Mouse (Mus musculus) forebrain, postnatal 0 days (tissue): Measurements from ENCODE around the gene Ptchd4. TPM values are rescaled to one million over a fixed set of nuclear protein-coding genes. Genes with fewer than 3 reads are reported as not detected.

Experiments
- ATAC-seq: fragments of 200-750 bp; cut with Nextera tagmentation; 2 replicates; pipeline ENCODE4 v1.8.0; 2017; ENCODE audit warnings: mild to moderate bottlenecking, moderate library complexity
- DNase-seq: peaks from one replicate; pipeline ENCODE4 v3.0.0-alpha.2; 2015
- H3K27ac ChIP-seq: fragments of 300-500 bp; sonication (generic); 2 replicates; pipeline ENCODE4 v1.5.1; 2014; ENCODE audit warnings: low read depth, mild to moderate bottlenecking, antibody characterized with exemption, low read length, moderate library complexity, mixed read lengths
- H3K27me3 ChIP-seq: fragments of 300-500 bp; sonication (generic); 2 replicates; pipeline ENCODE4 v1.6.1; 2014; ENCODE audit warnings: mild to moderate bottlenecking, low read length, mixed read lengths; ENCODE audit not compliant: insufficient read depth
- H3K36me3 ChIP-seq: fragments of 300-500 bp; sonication (generic); 2 replicates; pipeline ENCODE4 v1.6.1; 2014; ENCODE audit warnings: mild to moderate bottlenecking, moderate library complexity; ENCODE audit not compliant: insufficient read depth
- H3K4me1 ChIP-seq: fragments of 300-500 bp; sonication (generic); 2 replicates; pipeline ENCODE4 v1.6.1; 2014; ENCODE audit warnings: antibody characterized with exemption; ENCODE audit not compliant: insufficient read depth
- H3K4me2 ChIP-seq: fragments of 300-500 bp; sonication (generic); 2 replicates; pipeline ENCODE4 v1.6.1; 2014; ENCODE audit warnings: low read depth, mild to moderate bottlenecking, moderate library complexity
- H3K4me3 ChIP-seq: fragments of 300-500 bp; sonication (generic); 2 replicates; pipeline ENCODE4 v1.5.1; 2014; ENCODE audit warnings: low read depth, low read length, mixed read lengths
- H3K9ac ChIP-seq: fragments of 300-500 bp; sonication (generic); 2 replicates; pipeline ENCODE4 v1.6.1; 2014; ENCODE audit warnings: mild to moderate bottlenecking
- H3K9me3 ChIP-seq: fragments of 300-500 bp; sonication (generic); 2 replicates; pipeline ENCODE4 v1.6.1; 2016; ENCODE audit warnings: low read length
- CTCF ChIP-seq: sonication (generic); IDR thresholded peaks from 2 replicates; pipeline ENCODE4 v1.5.1; 2016; ENCODE audit warnings: antibody characterized with exemption, control low read depth, low read depth
- WGBS: fragments of 180-500 bp; shearing (Covaris S2); extraction: QIAGEN DNeasy Blood & Tissue Kit; methylation state at CpG from one replicate; pipeline ENCODE4 v1.1.7; 2014; 5-methylcytosine and 5-hydroxymethylcytosine counted together
- polyA plus RNA-seq: library from polyadenylated mRNA; unstranded; fragments of >200 nt; fragmentation: Nextera tagmentation; extraction: Ambion mirVana; gene quantifications from 2 replicates; pipeline ENCODE4 v1.2.1, GENCODE M21; 2015
- total RNA-seq: library from RNA; depleted of rRNA; stranded (reverse); fragments of >200 nt; gene quantifications from 2 replicates; pipeline ENCODE4 v1.2.3, GENCODE M21; 2014

Gene Ptchd4
- total and polyA plus RNA-seq, 2 experiments from 2014 or later, result 6.1 to 6.3 TPM

DNA sequence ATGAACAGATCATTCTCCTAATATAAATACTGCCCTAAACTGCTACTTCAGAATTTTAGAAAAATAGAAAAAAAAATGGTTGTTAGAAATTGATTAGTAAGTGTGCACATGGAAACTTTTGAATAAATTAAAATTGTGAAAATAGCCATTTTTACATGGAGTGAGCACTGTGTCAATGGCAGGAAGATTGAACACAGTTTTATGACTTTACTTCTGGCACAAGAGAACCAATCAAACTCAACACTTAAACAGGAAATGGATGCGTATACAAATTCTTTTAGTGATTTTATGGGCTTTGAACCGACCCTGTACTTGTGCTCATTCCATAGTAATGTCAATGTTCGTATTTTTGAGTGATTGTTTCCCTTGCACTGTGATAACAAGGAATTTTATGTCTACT lies 16.1 kb upstream of the Ptchd4 start:
- Histone ChIP-seq H3K36me3 (no peaks in the 10 kb centered on the region), H3K4me3 (no peak overlapping the region), H3K9me3 (no peaks in the 10 kb centered on the region), H3K4me2 (no peak overlapping the region), H3K4me1 (no peaks in the 10 kb centered on the region), H3K27me3 (no peaks in the 10 kb centered on the region), H3K9ac (no peak overlapping the region), H3K27ac (no peak overlapping the region)
- DNase-seq (no peak), ATAC-seq (no peak)
- 81% methylated on average over 3 of the region's 3 CpGs for WGBS
- TF ChIP-seq CTCF, result no peak

DNA sequence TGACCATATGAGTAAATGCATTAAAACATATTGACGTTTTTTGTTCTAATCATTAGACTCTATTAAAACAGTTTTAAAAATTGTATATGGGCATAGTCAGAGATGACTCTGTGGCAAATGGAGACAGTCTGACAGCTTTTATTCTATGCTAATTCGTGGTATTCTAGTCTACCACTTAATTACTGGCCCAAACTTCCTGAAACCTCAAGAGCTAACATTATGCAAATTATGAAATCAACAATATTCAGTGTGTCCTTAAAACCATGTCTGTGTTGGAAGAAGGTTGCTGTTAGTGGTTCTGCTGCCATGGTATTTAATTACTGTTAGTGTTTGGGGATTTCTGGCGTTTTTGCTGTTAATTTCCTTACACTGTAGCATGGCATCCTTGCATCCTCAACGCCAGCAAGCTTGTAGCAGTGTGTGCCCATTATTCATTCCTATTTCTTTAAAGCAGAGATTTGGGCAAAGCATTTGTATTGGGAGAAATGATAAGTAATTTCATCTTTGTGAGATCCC lies 12.6 kb upstream of the Ptchd4 start:
- 42% methylated on average over 4 of the region's 4 CpGs for WGBS
- no peak overlapping the region for H3K4me2 ChIP-seq
- DNase-seq, result no peak
- H3K9me3 ChIP-seq, result no peaks in the 10 kb centered on the region
- no peak overlapping the region for H3K27ac ChIP-seq
- no peak overlapping the region for H3K9ac ChIP-seq
- H3K27me3 ChIP-seq, result no peaks in the 10 kb centered on the region
- no peak for TF ChIP-seq CTCF
- ATAC-seq, result no peak
- H3K4me3 ChIP-seq, result no peak overlapping the region
- no peaks in the 10 kb centered on the region for H3K4me1 ChIP-seq
- no peaks in the 10 kb centered on the region for H3K36me3 ChIP-seq

DNA sequence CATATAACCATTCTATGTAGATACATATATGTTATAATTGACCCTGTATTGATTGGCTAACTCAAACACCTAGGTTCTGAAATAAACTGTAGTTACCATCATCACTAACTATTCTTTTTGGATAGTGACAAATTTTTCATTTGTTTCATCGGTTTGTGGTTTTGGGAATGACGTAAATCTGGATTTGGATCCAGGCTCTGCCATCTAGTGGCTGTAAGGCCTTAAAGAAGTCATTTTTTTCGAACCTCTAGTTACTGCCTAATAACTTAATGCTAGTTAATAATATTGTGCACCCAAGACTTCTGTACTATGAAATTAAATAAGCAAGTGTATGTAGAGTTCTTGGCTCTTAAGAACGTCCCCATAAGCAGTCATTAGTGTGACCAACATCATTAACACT lies 11.5 kb upstream of the Ptchd4 start:
- Histone ChIP-seq H3K9me3 (no peaks in the 10 kb centered on the region), H3K36me3 (no peaks in the 10 kb centered on the region), H3K9ac (no peak overlapping the region), H3K4me2 (no peak overlapping the region), H3K4me1 (no peaks in the 10 kb centered on the region), H3K27ac (no peak overlapping the region), H3K27me3 (no peaks in the 10 kb centered on the region), H3K4me3 (no peak overlapping the region)
- ATAC-seq (no peak), DNase-seq (peak; percentile 44)
- peak; percentile 63 for TF ChIP-seq CTCF
- 54% methylated on average over 4 of the region's 4 CpGs for WGBS

DNA sequence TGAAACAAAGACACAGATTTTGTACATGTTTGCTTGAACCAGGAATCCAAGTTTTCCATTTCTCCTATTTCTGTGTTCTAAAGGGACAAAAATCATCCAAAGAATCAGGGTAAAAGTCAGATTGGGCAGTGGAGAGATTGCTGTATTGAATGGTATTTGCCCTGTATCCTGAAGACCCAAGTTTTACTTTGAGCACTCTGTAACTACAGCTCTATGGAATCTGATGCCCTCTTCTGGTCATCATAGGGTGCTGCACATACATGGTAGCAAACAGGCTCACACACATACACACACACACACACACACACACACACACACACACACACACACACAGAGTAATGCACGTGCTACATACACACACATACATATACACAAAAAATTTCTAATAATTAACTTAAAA lies 8.7 kb upstream of the Ptchd4 start:
- no peak overlapping the region for H3K4me3 ChIP-seq
- no peak overlapping the region for H3K9ac ChIP-seq
- no peaks in the 10 kb centered on the region for H3K36me3 ChIP-seq
- no peaks in the 10 kb centered on the region for H3K4me1 ChIP-seq
- no peaks in the 10 kb centered on the region for H3K9me3 ChIP-seq
- H3K27me3 ChIP-seq, result no peaks in the 10 kb centered on the region
- TF ChIP-seq CTCF, result peak; percentile 27
- H3K4me2 ChIP-seq, result no peak overlapping the region
- 83% methylated on average over 1 of the region's 1 CpGs for WGBS
- DNase-seq (no peak), ATAC-seq (no peak)
- H3K27ac ChIP-seq, result no peak overlapping the region

DNA sequence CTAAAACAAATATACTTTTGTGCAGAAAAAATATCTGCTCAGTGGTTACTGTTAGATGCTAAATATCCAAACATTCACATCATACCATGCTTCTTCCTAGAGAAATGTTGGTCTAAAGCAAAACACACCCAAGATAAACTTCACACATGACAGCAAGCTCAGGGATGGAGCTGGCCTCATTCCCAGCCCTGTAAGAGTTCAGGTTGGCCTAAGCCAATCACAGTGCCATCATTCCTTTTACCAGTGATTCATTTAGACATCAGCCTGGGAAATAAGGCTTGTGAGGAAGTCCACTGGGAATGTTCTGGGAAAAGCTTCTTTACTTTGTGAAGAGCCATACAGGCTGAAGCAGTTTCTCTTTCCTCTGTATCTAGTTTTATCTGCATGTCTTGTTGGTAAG lies 5.6 kb upstream of the Ptchd4 start:
- ATAC-seq (no peak), DNase-seq (no peak)
- Histone ChIP-seq H3K36me3 (no peaks in the 10 kb centered on the region), H3K9me3 (no peaks in the 10 kb centered on the region), H3K9ac (no peak overlapping the region), H3K27me3 (no peaks in the 10 kb centered on the region), H3K4me1 (no peaks in the 10 kb centered on the region), H3K4me2 (no peak overlapping the region), H3K27ac (no peak overlapping the region), H3K4me3 (no peak overlapping the region)
- no peak for TF ChIP-seq CTCF

DNA sequence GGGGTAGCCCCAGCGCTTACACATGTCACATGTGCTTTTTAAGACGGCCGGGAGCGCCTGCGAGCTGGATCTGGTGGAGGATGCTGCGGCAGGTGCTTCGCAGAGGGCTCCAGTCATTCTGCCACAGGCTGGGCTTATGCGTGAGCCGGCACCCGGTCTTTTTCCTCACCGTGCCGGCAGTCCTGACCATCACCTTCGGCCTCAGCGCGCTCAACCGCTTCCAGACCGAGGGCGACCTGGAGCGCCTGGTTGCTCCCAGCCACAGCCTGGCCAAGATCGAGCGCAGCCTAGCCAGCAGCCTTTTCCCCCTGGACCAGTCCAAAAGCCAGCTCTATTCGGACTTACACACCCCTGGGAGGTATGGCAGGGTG lies 850 bp downstream of the Ptchd4 start:
- WGBS, result 2% methylated on average over 22 of the region's 22 CpGs
- ATAC-seq (peak; percentile 82), DNase-seq (peak; percentile 46)
- peak overlapping the region; percentile 61 for H3K4me3 ChIP-seq
- H3K9me3 ChIP-seq, result no peaks in the 10 kb centered on the region
- H3K9ac ChIP-seq, result peak overlapping the region; percentile 59
- no peaks in the 10 kb centered on the region for H3K27me3 ChIP-seq
- 0 out of 2 replicates have a peak overlapping the region, but pooled peaks have one; percentile 9 for H3K27ac ChIP-seq
- peak overlapping the region; percentile 80 for H3K4me2 ChIP-seq
- no peaks in the 10 kb centered on the region for H3K36me3 ChIP-seq
- H3K4me1 ChIP-seq, result no peaks in the 10 kb centered on the region
- no peak for TF ChIP-seq CTCF

DNA sequence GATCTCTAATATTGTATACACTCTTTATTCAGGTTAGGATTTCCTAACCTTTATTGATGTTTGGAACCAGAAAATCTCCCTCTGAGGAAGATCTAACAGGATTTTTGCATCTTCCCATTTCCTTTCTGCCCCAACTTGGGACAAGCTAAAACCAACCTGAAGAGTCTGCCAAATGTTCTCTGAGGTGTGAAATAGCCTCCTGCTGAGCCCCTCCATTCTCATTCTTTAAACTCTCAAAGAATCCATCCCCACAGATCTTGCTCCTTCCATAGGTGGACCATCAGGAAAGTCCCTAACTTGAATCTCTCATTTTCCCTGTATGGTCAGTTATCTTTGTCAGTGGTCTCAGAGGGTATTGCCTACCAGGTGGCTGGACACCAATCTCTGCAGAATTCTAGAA lies 20.0 kb downstream of the Ptchd4 start:
- no peak overlapping the region for H3K9ac ChIP-seq
- no peak overlapping the region for H3K4me3 ChIP-seq
- no peaks in the 10 kb centered on the region for H3K4me1 ChIP-seq
- H3K4me2 ChIP-seq, result no peak overlapping the region
- H3K36me3 ChIP-seq, result no peaks in the 10 kb centered on the region
- no peaks in the 10 kb centered on the region for H3K9me3 ChIP-seq
- no peak overlapping the region for H3K27ac ChIP-seq
- H3K27me3 ChIP-seq, result no peaks in the 10 kb centered on the region
- TF ChIP-seq CTCF, result no peak
- ATAC-seq (no peak), DNase-seq (no peak)

DNA sequence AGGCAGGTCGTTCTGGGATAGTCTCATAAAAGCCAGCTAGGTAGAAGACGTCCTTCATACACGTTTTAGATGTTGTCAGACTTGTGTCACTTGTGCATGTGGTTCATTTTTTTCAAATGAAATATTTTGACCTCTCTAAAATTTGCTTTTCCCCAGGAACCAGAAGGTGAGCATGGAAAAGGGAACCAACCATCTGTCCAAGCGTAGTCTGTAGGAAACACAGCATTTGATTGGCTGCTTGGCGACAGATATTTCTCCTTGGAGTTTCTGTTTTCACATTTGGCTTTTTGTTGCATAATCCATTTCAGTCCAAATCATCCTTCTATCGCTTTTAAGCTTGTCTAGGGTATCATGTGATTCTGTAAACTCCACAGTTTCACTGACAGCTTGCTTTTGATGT lies 20.8 kb downstream of the Ptchd4 start:
- Histone ChIP-seq H3K36me3 (no peaks in the 10 kb centered on the region), H3K4me3 (no peak overlapping the region), H3K9ac (no peak overlapping the region), H3K27ac (no peak overlapping the region), H3K4me2 (no peak overlapping the region), H3K27me3 (no peaks in the 10 kb centered on the region), H3K4me1 (no peaks in the 10 kb centered on the region), H3K9me3 (no peaks in the 10 kb centered on the region)
- ATAC-seq (no peak), DNase-seq (no peak)
- 77% methylated on average over 6 of the region's 6 CpGs for WGBS
- TF ChIP-seq CTCF, result no peak
